Mouse (Mus musculus): Measurements from ENCODE around the gene Dkkl1.
"Not testable (repeated sequence)": the region's sequence is repeated elsewhere in the genome, so short reads cannot be mapped to it uniquely, and the experiment has no call there.

The Dkkl1 gene

DNA sequence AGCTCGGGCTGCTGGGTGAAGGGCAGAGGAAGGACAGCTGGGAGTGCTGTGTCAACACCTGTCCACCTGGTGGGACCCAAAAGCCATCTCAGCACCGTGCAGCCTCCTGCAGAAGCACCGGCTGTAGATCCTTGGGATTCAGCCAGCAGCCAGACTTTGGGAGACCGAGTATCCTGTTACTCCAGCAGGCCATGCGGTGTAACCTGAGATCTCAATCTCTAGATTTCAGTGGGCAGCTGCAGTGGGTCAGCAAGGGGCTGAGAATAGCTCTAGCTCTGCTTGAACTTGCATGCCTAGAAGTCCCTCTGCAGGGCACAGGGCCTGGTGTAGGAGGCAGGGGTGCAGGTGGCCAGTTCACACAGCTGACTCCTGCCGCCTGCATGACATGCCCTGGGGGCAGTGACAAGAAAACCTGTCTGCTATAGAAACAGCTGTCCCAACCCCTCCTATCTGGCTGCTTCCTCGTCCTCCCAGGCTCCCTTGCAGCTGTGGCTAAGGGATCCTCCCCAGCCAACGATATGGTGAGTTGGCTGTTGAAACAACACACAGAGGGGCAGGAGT, 20.1 kb downstream of the Dkkl1 start:
- no peak for DNase-seq

DNA sequence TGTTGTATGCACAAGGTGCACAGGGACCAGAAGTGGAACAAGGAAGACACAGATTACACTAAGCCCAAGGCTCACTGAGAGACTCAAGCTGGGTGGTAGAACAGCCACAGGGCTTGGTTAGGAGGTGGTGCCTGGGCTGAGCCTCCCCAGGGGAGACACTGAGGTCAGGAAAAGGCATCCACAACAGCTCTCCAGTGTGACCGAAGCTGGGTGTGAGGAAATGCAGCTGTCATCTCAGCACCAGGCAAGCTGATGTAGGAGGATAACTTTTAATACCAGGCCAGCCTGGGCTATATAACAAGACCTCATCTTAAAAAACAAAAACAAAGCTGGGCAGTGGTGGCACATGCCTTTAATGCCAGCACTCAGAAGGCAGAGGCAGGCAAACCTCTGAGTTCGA, 20.8 kb downstream of the Dkkl1 start:
- DNase-seq, result no peak

GRCm38 (mm10) chr7:45190186-45190585, 21.8 kb downstream of the Dkkl1 start:
- no peak for DNase-seq

DNA sequence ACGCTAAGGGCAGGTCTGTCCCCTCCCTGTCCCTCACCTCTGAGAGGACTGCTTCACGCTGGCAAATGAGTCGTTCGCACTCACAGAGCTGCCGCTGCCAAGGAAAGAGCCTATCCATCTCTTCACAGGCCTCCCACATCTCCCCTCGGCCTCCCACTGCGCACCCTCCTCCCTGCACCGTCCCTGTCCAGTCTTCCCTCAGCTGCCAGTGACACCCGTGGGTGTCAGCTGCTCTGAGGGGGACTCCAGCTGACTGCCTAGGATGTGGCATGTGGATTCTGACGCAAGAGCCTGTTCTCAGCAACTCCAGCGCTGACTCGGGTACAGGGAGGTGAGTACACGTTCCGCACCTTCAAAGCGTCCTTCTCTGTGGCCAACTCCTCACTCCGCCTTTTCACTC, 22.3 kb downstream of the Dkkl1 start:
- DNase-seq, result no peak

- no peak for DNase-seq
Measured at GRCm38 (mm10) chr7:45185921-45186320, 26.0 kb downstream of the Dkkl1 start.

GRCm38 (mm10) chr7:45183672-45184071, 28.3 kb downstream of the Dkkl1 start:
- no peak for DNase-seq

DNA sequence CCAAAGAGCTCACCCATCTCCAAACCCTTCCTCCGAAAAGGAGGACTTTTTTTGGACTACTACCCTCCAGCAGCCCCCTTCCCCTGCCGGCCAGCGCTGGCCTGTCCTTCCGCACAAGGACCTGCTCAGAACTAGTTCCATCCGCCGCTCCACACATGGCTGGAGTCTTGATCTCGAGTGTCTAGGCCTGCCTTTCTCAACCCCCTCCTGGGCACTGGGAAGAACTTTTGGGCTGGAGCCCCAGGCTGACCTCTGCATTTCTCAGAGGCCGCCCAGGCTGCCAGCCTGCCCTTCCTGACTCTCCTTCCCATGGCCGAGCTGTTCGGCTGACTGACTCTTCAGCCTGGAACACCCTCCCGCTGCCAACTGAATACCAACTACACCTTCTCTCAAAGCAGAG, 29.3 kb downstream of the Dkkl1 start:
- DNase-seq, result no peak

DNA sequence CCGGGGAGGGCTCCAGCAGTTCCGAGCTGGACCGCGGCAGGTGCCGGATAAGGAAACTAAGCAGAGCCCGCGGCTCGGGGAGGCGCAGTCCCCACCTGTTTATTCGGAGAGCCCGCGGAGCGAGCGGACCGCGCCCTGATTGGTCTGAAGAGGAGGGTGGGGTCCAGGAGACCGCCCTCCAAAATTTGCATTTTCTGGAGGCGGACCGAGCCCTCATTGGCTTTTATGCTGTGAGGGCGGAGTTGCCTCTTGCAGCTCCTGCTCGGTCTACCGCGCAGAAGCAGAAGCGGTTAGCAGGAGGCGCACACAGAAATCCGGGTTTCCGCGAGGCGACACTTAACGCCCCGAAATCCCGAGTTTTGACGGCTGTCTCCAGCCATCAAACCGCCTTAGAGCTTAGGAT, 29.7 kb downstream of the Dkkl1 start:
- DNase-seq, result peak; percentile 94

GRCm38 (mm10) chr7:45181540-45181939, 30.4 kb downstream of the Dkkl1 start:
- no peak for DNase-seq

DNA sequence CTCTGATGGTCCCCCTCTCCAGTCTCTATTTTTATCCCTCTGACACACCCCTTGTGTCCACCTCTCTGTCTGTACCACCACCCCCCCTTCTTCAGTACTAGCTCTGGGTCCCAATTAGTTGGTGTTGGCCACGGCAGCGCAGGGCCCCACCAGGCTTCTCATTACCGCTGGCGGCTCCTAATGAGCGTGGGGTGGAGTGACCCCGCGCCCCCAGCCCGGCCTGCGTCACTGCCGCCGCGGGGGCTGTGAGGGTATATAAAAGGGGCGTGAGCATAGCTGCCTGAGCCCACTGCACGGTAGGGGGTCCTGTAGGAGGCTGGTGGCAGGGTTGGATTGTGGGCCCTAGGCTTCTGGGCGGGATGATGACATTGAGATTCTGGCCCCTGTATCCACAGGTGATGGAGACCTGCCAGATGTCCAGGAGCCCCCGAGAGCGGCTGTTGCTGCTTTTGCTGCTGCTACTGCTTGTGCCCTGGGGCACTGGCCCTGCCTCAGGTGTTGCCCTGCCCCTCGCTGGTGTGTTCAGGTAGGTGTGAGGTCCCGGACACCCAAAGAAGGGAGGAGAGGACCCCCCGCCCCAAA, 31.0 kb downstream of the Dkkl1 start, which contains the start of gene Pth2:
Pth2 (plus strand) TSS at position 100 of the 582 bp plus-strand sequence.
- no peak for DNase-seq

GRCm38 (mm10) chr7:45179469-45179868, 32.5 kb downstream of the Dkkl1 start, which contains the start of gene Gfy:
Gfy (minus strand) TSS chr7:45179569.
- DNase-seq, result no peak

- no peak for DNase-seq
Measured at GRCm38 (mm10) chr7:45178550-45178949, 33.4 kb downstream of the Dkkl1 start.

- DNase-seq, result no peak
Measured at GRCm38 (mm10) chr7:45176356-45176755, 35.6 kb downstream of the Dkkl1 start.

DNA sequence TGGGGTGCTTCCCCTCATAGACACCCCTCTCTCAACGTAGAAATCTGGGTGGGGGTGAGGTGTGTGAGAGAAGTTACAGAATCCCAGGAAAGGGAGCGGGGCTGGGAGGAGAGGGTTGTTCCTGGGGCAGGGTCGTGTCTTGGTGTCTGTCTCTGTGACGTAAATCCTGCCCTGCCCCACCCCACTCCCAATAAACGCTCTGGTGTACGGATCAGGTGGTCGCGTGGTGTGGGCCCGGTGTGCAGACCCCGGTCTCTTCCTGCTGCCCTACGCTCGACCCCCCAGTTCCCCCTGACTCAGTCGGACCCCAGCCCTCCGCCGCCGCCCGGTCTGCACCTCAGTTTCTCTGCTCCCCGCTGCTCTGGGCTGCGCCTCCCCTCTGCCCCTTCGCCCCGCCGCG, 36.0 kb downstream of the Dkkl1 start:
- DNase-seq, result no peak

DNA sequence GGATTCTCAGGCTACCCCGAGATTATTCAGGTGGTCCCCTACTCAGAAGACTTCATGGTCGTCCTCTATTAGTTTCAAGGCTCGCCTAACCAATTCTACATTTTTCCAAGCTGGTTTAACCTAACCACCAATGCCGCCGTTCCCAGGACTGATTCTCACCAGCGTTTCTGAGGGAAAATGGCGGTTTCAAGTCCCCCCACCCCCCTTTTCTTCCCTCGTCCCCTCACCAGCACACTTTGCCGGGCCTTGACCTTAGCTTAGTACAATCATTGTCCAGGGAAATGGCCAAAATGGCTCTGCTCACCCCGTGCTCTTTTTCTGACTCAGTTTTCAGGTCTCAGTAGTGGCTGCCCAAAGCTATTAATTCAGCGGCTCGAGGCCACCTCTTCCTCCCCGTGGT, 36.5 kb downstream of the Dkkl1 start:
- no peak for DNase-seq

DNA sequence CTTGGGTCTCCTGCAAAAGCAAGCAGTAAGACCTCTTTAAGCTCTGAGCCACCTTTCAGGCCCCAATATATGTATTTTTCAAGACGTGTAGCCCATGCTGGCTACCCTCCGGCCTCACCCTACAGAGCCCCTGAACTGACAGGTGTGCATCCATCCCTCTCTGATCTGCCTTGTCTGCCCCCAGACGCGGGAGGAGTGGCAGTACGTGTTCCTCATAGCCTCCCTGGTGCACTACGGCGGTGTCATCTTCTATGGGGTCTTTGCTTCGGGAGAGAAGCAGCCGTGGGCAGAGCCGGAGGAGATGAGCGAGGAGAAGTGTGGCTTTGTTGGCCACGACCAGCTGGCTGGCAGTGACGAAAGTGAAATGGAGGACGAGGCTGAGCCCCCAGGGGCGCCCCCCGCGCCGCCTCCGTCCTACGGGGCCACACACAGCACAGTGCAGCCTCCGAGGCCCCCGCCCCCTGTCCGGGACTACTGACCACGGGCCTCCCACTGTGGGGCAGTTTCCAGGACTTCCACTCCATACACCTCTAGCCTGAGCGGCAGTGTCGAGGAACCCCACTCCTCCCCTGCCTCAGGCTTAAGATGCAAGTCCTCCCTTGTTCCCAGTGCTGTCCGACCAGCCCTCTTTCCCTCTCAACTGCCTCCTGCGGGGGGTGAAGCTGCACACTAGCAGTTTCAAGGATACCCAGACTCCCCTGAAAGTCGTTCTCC, 37.2 kb downstream of the Dkkl1 start:
- DNase-seq, result no peak

- not testable (repeated sequence) for DNase-seq
Measured at GRCm38 (mm10) chr7:45173772-45174171, 38.2 kb downstream of the Dkkl1 start.

DNA sequence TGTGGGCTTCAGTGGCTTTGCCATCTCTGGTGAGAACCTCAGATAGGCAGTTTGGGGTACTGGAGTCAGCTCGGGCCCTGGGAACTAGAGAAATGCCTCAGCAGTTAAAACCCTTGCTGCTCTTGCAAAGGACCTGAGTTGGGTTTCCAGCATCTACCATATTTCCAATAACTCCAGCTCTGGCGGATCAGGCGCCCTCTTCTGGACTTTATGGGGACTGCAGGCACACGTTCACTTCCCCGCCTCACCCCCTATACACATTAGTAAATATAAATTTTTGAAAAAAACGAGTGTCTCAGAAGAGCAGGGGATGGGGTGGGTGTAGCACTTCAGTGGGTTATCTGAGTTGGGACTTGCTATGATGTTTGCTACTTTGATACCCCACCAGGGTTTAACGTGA, 39.0 kb downstream of the Dkkl1 start:
- peak; percentile 30 for DNase-seq

GRCm38 (mm10) chr7:45169495-45169894, 42.5 kb downstream of the Dkkl1 start:
- no peak for DNase-seq

DNA sequence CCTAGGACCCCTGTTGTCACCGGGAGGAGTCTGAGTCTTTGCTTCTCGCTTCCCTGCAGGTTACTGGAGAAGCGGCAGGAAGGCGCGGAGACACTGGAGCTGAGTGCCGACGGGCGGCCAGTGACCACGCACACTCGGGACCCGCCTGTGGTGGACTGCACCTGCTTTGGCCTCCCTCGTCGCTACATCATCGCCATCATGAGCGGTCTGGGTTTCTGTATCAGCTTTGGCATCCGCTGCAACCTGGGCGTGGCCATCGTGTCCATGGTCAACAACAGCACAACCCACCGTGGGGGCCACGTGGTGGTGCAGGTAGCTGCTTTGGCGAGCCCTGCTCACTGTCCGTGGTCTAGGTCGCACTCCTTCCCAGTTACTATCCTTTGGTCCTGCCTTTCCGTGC, 43.3 kb downstream of the Dkkl1 start:
- DNase-seq, result no peak

- no peak for DNase-seq
Measured at GRCm38 (mm10) chr7:45167761-45168445, 44.0 kb downstream of the Dkkl1 start.

DNA sequence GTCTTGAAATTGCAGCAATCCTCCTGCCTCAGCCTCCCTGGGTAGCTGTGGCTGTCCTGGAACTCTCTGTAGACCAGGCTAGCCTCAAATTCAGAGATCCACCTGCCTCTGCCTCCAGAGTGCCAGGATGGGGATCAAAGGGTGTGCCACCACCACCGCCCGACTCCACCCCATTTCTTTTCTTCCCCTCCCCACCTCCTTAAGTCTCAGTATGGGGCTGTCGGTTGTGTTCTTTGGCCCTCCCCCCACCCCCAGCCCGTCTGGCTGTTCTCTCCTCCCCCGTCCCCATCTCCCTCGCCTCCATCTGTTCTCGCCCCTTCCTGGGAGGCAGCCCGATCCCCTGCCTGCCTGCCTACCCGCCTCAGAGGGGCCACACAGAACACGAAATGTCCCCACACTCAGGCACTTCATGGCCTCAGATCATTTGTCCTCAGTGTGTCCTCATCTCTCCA, 45.0 kb downstream of the Dkkl1 start:
- no peak for DNase-seq

GRCm38 (mm10) chr7:45165701-45166100, 46.2 kb downstream of the Dkkl1 start:
- DNase-seq, result no peak

GRCm38 (mm10) chr7:45164833-45165232, 47.1 kb downstream of the Dkkl1 start:
- DNase-seq, result no peak

Measured in lung, postnatal 36 days (tissue).